Mouse (Mus musculus): ENCODE data around the gene P2rx2.

DNA sequence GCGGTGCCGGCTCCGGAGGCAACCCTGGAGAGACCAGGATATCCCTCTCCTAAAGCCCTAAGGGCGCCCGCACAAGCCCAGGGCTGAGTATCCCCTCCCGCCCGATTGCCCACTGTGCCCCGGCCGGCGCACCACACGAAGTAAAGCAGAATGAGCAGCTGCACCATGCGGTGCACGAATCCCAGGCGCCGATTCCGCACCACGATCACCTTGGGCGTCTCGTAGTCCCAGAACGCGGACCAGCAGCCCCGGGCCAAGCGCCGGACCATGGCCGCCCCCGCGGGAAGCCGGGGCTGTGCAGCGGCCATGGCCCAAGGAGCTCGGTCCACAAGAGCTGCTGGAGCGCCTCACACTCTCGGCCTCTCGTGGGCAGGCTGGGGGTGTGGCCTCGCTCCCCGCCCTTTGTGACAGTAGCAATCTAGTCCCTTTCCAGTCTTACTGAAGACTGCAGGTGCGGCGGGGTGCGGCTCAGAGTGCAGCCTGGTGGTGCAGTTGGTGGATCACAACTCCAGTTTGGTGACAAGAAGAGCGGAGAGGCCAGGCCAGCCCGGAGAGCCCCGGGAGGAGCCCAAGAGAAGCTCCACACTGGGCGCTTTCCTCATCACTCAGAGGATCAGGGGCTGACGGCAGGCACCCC is at the start of gene P2rx2:
- TF ChIP-seq CTCF (conservative IDR thresholded peaks at IDR 0.05; ENCODE audit: low read length) (no peak), NANOG (IDR thresholded peaks at IDR 0.05; ENCODE audit: borderline replicate concordance, low read length) (no peak), POU5F1 (IDR thresholded peaks at IDR 0.05; ENCODE audit: borderline replicate concordance, low read length) (no peak)
